Mouse (Mus musculus): ENCODE measurements around the gene Larp6. TPM values are rescaled to one million over a fixed set of nuclear protein-coding genes. Genes with fewer than 3 reads are reported as not detected.

Gene Larp6
- polyA plus RNA-seq, 1 experiment, result not detected

DNA sequence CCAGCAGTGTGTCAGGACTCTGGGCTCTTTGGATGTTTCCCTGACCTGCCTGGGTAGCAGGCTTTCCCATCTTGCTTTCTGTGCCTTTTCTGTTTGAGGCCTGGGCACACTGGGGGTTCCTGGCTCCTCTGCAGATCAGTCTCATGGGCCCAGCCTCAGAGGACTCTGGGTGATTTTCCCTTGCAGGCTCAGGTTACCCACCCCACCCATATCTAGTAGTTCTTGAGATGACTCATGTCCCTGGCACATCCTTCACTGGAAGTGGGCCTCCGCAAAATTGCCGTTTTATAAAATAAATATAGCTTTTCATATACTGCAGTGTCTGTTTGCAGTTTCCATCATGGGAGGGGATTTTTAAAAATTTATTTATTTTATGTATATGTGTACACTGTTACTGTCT lies 21.5 kb downstream of the Larp6 start:
- Histone ChIP-seq H3K4me1 (ENCODE audit: control insufficient read depth) (no peaks in the 10 kb centered on the region), H3K36me3 (ENCODE audit: control insufficient read depth) (no peaks in the 10 kb centered on the region), H3K27me3 (ENCODE audit: control insufficient read depth) (no peaks in the 10 kb centered on the region), H3K9me3 (ENCODE audit: control insufficient read depth, low read length) (peaks cover 8% of the 10 kb centered on the region), H3K4me3 (replicated peaks) (no peak overlapping the region)
- TF ChIP-seq TAL1 (IDR thresholded peaks at IDR 0.05; ENCODE audit: low read length), result no peak
- no peak for TF ChIP-seq GATA1 (IDR thresholded peaks at IDR 0.05; ENCODE audit: low read length)

DNA sequence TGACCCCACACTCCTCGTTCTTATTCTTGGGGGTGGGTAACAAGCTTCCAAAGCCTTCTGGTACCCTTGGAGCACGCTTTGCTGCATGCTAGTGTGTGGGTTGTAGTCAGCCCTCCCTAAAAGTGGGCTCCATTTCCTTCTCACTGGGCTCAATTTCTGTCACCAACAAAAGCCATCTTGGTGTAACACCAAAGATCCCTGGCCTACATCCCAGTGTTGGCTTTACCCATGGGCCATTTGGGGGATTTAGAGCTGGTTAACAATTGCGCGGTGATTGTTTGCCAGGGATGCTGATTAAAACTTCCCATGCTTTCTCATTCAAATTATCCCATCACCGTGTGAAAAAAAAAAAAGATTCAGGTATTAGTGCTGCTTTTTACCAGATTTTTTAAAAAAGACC lies 26.3 kb downstream of the Larp6 start:
- no peaks in the 10 kb centered on the region for H3K36me3 ChIP-seq (ENCODE audit: control insufficient read depth)
- H3K27me3 ChIP-seq (ENCODE audit: control insufficient read depth), result no peaks in the 10 kb centered on the region; the same call in 1 of the 2 replicates
- no peaks in the 10 kb centered on the region for H3K4me1 ChIP-seq (ENCODE audit: control insufficient read depth)
- H3K4me3 ChIP-seq (replicated peaks), result no peak overlapping the region
- TF ChIP-seq GATA1 (IDR thresholded peaks at IDR 0.05; ENCODE audit: low read length), result no peak
- TF ChIP-seq TAL1 (IDR thresholded peaks at IDR 0.05; ENCODE audit: low read length), result no peak
- no peaks in the 10 kb centered on the region for H3K9me3 ChIP-seq (ENCODE audit: control insufficient read depth, low read length)

DNA sequence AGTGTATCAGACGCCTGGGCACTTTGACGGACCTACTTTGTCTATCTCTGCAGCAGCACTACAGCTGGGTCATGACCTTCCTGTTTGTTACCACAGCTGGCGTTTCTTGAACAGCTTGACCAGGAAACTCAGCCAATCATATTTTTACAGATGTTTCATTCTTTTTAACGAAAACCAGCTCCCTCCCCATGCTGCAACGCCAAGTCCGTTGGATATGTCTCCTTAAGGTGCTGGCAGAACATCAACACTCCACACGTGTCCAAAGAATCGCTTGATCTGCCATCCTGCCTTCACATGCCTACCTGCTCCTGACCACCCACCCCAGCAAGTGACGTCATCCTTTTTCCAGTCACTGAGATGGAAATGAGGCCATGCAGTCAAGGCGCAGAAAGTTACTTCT lies 28.6 kb downstream of the Larp6 start:
- Histone ChIP-seq H3K27me3 (ENCODE audit: control insufficient read depth) (no peaks in the 10 kb centered on the region; the same call in 1 of the 2 replicates), H3K4me1 (ENCODE audit: control insufficient read depth) (no peaks in the 10 kb centered on the region), H3K4me3 (replicated peaks) (no peak overlapping the region), H3K36me3 (ENCODE audit: control insufficient read depth) (no peaks in the 10 kb centered on the region), H3K9me3 (ENCODE audit: control insufficient read depth, low read length) (no peaks in the 10 kb centered on the region)
- TF ChIP-seq TAL1 (IDR thresholded peaks at IDR 0.05; ENCODE audit: low read length), result no peak
- TF ChIP-seq GATA1 (IDR thresholded peaks at IDR 0.05; ENCODE audit: low read length), result no peak

DNA sequence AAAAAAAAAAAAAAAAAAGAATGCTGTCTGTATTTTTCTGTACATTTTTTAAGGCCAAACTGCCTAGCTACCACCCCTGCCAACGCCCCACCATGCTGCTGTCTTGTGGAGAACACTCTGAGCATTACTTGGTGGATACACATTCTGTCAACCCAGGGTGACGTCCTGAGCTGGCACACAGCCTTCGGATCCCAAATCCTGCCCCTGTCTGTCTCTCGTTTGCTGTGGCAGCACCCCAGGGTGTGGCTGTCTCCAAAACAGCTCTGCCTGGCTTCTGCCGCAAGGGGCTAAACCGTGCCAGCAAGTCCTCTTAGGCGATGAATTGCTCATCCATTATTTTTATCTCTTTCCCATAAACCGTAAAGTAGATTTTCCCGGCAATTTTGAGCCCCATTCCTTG lies 29.7 kb downstream of the Larp6 start:
- Histone ChIP-seq H3K9me3 (ENCODE audit: control insufficient read depth, low read length) (no peaks in the 10 kb centered on the region), H3K4me1 (ENCODE audit: control insufficient read depth) (no peaks in the 10 kb centered on the region), H3K36me3 (ENCODE audit: control insufficient read depth) (no peaks in the 10 kb centered on the region), H3K27me3 (ENCODE audit: control insufficient read depth) (no peaks in the 10 kb centered on the region; the same call in 1 of the 2 replicates), H3K4me3 (replicated peaks) (no peak overlapping the region)
- TF ChIP-seq GATA1 (IDR thresholded peaks at IDR 0.05; ENCODE audit: low read length) (no peak), TAL1 (IDR thresholded peaks at IDR 0.05; ENCODE audit: low read length) (no peak)

DNA sequence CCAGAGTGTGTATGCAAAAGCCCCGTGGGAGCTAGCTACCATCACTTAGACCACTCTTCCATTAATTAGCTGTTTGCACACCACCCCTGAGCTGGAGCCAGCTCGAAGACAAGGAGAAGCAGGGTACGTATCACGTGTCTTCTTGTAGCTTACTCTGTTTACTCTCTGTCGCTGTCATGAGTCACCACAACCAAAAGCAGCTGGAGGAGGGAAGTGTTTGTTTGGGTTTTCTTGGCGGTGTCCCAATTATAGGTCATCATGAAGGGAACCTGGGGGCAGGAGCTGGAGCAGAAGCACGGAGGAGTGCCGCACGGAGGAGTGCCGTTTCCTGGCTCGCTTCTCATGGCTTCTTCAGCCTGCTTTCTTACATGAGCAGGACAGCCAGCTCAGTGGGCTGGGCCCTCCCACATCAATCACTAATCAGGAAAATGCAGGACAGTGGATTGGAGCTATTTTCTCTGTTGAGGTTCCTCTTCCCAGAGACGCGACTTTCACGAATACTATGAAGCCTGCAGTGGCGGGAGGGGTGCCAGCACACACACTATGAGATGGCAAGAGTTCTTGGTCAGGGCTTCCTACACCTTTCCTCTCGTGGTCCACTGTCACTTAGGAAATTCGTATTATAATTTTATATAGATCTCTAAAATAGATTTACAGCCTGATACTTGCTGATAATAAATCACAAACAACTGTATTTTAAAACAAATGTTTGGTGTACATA lies 30.6 kb downstream of the Larp6 start:
- H3K36me3 ChIP-seq (ENCODE audit: control insufficient read depth), result no peaks in the 10 kb centered on the region
- no peaks in the 10 kb centered on the region for H3K4me1 ChIP-seq (ENCODE audit: control insufficient read depth)
- no peaks in the 10 kb centered on the region; the same call in 1 of the 2 replicates for H3K27me3 ChIP-seq (ENCODE audit: control insufficient read depth)
- no peaks in the 10 kb centered on the region for H3K9me3 ChIP-seq (ENCODE audit: control insufficient read depth, low read length)
- H3K4me3 ChIP-seq (replicated peaks), result no peak overlapping the region
- TF ChIP-seq TAL1 (IDR thresholded peaks at IDR 0.05; ENCODE audit: low read length), result no peak
- no peak for TF ChIP-seq GATA1 (IDR thresholded peaks at IDR 0.05; ENCODE audit: low read length)

DNA sequence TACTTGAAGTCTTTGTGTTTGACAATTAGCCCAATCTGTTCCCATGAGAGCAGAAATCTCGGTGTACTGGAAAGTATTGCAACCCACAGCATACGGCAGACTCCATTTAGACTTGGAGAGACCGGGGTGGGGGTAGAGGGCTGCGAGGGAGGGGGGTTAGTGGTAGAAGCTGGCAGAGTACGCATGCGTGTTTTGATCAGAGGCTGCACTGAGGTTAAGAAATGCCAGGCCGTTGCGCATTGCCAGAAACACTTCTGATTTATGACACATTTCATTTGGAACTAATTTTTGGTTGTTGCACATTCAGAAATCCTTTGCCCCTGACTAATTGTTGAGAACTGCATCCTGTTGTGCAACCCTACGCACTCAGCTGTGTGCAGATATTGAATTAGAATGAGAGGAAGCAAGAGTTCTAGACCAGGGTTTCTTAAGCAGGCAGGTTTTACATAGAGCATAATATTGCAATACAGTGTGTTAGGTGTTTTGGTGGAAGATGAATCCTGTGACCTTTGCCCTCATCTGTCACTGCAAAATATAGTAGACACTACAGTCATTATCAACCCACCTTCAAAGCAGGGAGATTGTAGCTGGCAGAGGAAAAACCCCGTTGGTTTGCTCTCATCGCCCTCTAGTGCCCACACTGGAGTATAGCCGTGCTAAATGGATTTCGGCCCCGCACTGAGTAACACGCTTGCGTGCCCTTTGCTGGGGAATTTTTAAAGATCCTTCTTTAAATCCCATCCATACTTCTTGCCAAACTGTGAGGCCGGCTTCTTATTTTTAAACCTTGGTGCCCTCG lies 31.6 kb downstream of the Larp6 start:
- no peak for TF ChIP-seq GATA1 (IDR thresholded peaks at IDR 0.05; ENCODE audit: low read length)
- Histone ChIP-seq H3K4me1 (ENCODE audit: control insufficient read depth) (no peaks in the 10 kb centered on the region), H3K27me3 (ENCODE audit: control insufficient read depth) (no peaks in the 10 kb centered on the region; the same call in 1 of the 2 replicates), H3K9me3 (ENCODE audit: control insufficient read depth, low read length) (peaks cover 3% of the 10 kb centered on the region), H3K36me3 (ENCODE audit: control insufficient read depth) (no peaks in the 10 kb centered on the region), H3K4me3 (replicated peaks) (no peak overlapping the region)

DNA sequence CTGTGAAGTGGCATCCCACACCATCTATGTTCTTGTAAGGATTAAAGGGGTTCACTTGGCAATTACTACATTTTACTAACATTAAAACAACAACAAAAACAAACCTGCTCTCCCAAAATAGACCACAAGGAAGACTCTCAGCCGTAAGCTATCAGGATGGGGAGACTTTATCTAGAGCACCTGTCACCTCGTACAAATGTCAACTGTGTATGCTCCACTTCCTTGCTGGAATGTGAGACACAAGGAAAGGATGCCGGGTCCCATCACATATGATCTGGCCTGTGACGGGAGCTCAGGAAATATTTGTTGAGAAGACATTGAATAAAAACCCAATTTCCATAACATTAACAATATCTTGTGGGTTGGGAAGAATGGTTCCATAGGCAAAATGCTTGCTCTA lies 32.2 kb downstream of the Larp6 start:
- H3K36me3 ChIP-seq (ENCODE audit: control insufficient read depth), result no peaks in the 10 kb centered on the region
- H3K4me1 ChIP-seq (ENCODE audit: control insufficient read depth), result no peaks in the 10 kb centered on the region
- no peak for TF ChIP-seq GATA1 (IDR thresholded peaks at IDR 0.05; ENCODE audit: low read length)
- no peak for TF ChIP-seq TAL1 (IDR thresholded peaks at IDR 0.05; ENCODE audit: low read length)
- no peak overlapping the region for H3K4me3 ChIP-seq (replicated peaks)
- H3K9me3 ChIP-seq (ENCODE audit: control insufficient read depth, low read length), result peaks cover 3% of the 10 kb centered on the region
- no peaks in the 10 kb centered on the region; the same call in 1 of the 2 replicates for H3K27me3 ChIP-seq (ENCODE audit: control insufficient read depth)

DNA sequence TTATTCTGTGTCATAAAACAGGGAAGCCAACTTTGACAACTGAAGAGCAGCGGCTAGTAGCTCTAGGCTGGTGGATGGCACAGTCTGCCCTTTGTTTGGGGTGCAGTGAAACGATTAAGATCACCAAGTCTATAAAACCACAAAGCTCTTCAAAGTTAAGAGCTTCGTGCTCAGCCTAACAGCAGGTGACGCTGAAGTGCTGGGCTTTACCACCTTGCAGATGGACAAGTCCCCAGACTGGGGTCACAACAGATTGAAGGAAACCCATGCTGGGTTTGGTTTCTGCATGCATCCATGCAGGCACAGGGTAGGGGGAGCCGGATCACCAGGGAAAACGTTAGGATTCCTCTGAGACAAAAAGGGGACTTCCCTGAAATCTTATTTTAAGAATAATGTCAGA lies 33.8 kb downstream of the Larp6 start:
- no peaks in the 10 kb centered on the region for H3K36me3 ChIP-seq (ENCODE audit: control insufficient read depth)
- H3K9me3 ChIP-seq (ENCODE audit: control insufficient read depth, low read length), result peaks cover 3% of the 10 kb centered on the region
- no peak overlapping the region for H3K4me3 ChIP-seq (replicated peaks)
- TF ChIP-seq GATA1 (IDR thresholded peaks at IDR 0.05; ENCODE audit: low read length) (no peak), TAL1 (IDR thresholded peaks at IDR 0.05; ENCODE audit: low read length) (no peak)
- H3K4me1 ChIP-seq (ENCODE audit: control insufficient read depth), result no peaks in the 10 kb centered on the region
- no peaks in the 10 kb centered on the region; the same call in 1 of the 2 replicates for H3K27me3 ChIP-seq (ENCODE audit: control insufficient read depth)

DNA sequence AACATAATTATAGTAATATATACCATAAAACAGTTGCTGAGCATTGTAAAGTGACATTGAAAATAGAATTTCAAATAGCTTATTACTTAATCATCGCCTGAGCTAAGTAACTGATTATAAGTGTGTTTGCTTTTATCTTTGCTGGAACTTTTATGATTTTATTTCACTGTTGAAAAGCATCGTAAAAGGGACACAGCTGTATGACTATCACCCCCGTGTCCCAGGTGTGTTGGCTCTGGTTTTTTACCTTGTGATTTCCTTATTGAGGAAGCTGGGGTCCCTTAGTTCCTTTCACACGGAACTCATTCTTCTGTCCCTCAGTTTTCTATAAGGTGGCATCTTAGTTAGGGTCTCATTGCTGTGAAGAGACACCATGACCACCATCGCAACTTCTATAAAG lies 34.9 kb downstream of the Larp6 start:
- Histone ChIP-seq H3K27me3 (ENCODE audit: control insufficient read depth) (no peaks in the 10 kb centered on the region; the same call in 1 of the 2 replicates), H3K4me3 (replicated peaks) (no peak overlapping the region), H3K36me3 (ENCODE audit: control insufficient read depth) (no peaks in the 10 kb centered on the region), H3K9me3 (ENCODE audit: control insufficient read depth, low read length) (peaks cover 3% of the 10 kb centered on the region), H3K4me1 (ENCODE audit: control insufficient read depth) (no peaks in the 10 kb centered on the region)
- TF ChIP-seq GATA1 (IDR thresholded peaks at IDR 0.05; ENCODE audit: low read length) (no peak), TAL1 (IDR thresholded peaks at IDR 0.05; ENCODE audit: low read length) (no peak)

Measured in erythroblast, embryonic 14.5 days (primary cell).